In the genomic region with DNA sequence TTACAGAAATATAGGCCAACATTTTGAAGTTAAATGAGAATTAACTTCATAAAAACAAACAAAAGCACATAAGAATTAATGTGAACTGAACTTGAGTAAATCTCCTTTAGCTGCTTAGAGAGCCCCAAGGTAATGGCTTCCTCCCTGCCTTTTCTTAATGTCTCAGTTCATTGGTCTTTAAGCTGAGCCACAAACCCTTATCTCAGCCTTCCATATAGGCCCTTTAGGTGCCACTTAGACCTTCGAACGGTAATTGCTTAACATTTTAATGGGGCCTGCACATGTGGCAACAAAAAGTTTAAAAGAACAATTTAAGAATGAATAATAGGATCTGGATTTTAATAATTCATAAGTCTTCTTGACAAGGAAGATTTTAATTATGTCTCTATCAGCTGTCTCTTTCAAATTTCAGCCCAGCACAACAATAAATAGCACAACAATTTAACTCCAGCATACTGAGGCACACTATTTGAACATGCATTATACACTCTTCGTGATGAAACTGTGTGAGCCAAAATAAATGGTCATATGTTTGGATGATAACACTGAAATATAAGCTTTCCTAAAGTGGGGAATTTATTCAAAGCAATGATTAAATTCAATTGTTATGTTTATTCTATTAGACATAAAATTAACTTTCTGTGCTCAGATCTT, we compare ENCODE assay signal across 19 mouse cellular contexts.
A peak's percentile ranks its signal among the peaks of the same experiment; 100 is the strongest.
DNase-seq lines count a peak whose midpoint lies in the region; ATAC-seq lines count a peak whose summit lies in the region.
"Had no signal": no experiment of that assay in that cellular context is flagged by ENCODE, and none has a peak within 500 bp of the region (broad histone marks: within the 10 kb centered on the region; RNA-seq: fewer than 3 reads in every experiment).

No protein-coding gene starts in this region.

- no peak for DNase-seq in midbrain, embryonic 10.5 days (ENCODE audit: low spot score)
- no peak for DNase-seq in spleen, postnatal 36 days (ENCODE audit: low spot score in 2 of 2)
- DNase-seq: adrenal gland, adult 2 months; adrenal gland, postnatal 10 days; adrenal gland, postnatal 25 days; cerebellum, adult 11-12 months; cerebellum, adult 2 months; cerebellum, adult 9-10 months; cerebellum, postnatal 10 days; cerebellum, postnatal 25 days had no signal

- H3K27ac ChIP-seq in midbrain, embryonic 12.5 days (replicated peaks) = no peak overlapping the region
- no peak overlapping the region for H3K27ac ChIP-seq in midbrain, embryonic 10.5 days (replicated peaks)
- H3K27ac ChIP-seq in midbrain, embryonic 13.5 days = no peak overlapping the region
- no peak overlapping the region for H3K27ac ChIP-seq in midbrain, embryonic 15.5 days
- H3K27ac ChIP-seq in kidney, embryonic 15.5 days = no peak overlapping the region
- H3K27ac ChIP-seq in forebrain, embryonic 15.5 days (replicated peaks) = no peak overlapping the region
- H3K27ac ChIP-seq: embryonic facial prominence, embryonic 10.5 days; embryonic facial prominence, embryonic 12.5 days; forebrain, embryonic 13.5 days had no signal

- H3K4me1 ChIP-seq in midbrain, embryonic 12.5 days = no peaks in the 10 kb centered on the region
- H3K4me1 ChIP-seq in midbrain, embryonic 10.5 days = no peaks in the 10 kb centered on the region
- no peaks in the 10 kb centered on the region for H3K4me1 ChIP-seq in midbrain, embryonic 13.5 days (replicated peaks)
- no peaks in the 10 kb centered on the region for H3K4me1 ChIP-seq in midbrain, embryonic 15.5 days
- no peaks in the 10 kb centered on the region for H3K4me1 ChIP-seq in kidney, embryonic 15.5 days
- no peaks in the 10 kb centered on the region for H3K4me1 ChIP-seq in forebrain, embryonic 15.5 days
- H3K4me1 ChIP-seq: embryonic facial prominence, embryonic 10.5 days; embryonic facial prominence, embryonic 12.5 days; forebrain, embryonic 13.5 days had no signal

- H3K4me2 ChIP-seq in midbrain, embryonic 12.5 days (replicated peaks) = no peak overlapping the region
- no peak overlapping the region for H3K4me2 ChIP-seq in midbrain, embryonic 13.5 days (replicated peaks)
- no peak overlapping the region for H3K4me2 ChIP-seq in midbrain, embryonic 15.5 days
- no peak overlapping the region for H3K4me2 ChIP-seq in kidney, embryonic 15.5 days
- no peak overlapping the region for H3K4me2 ChIP-seq in forebrain, embryonic 15.5 days (replicated peaks)
- H3K4me2 ChIP-seq: embryonic facial prominence, embryonic 12.5 days; forebrain, embryonic 13.5 days had no signal

- no peak overlapping the region for H3K4me3 ChIP-seq in midbrain, embryonic 12.5 days
- H3K4me3 ChIP-seq in midbrain, embryonic 10.5 days = no peak overlapping the region
- no peak overlapping the region for H3K4me3 ChIP-seq in midbrain, embryonic 13.5 days (replicated peaks)
- no peak overlapping the region for H3K4me3 ChIP-seq in midbrain, embryonic 15.5 days
- no peak overlapping the region for H3K4me3 ChIP-seq in kidney, embryonic 15.5 days (replicated peaks)
- H3K4me3 ChIP-seq in forebrain, embryonic 15.5 days = no peak overlapping the region
- H3K4me3 ChIP-seq: embryonic facial prominence, embryonic 10.5 days; embryonic facial prominence, embryonic 12.5 days; forebrain, embryonic 13.5 days had no signal

- H3K36me3 ChIP-seq in midbrain, embryonic 12.5 days = no peaks in the 10 kb centered on the region
- H3K36me3 ChIP-seq in midbrain, embryonic 10.5 days = no peaks in the 10 kb centered on the region
- H3K36me3 ChIP-seq in midbrain, embryonic 13.5 days = no peaks in the 10 kb centered on the region
- H3K36me3 ChIP-seq in midbrain, embryonic 15.5 days (replicated peaks) = no peaks in the 10 kb centered on the region
- H3K36me3 ChIP-seq in kidney, embryonic 15.5 days = no peaks in the 10 kb centered on the region
- no peaks in the 10 kb centered on the region for H3K36me3 ChIP-seq in forebrain, embryonic 15.5 days
- H3K36me3 ChIP-seq: embryonic facial prominence, embryonic 10.5 days; embryonic facial prominence, embryonic 12.5 days had no signal

- no peaks in the 10 kb centered on the region for H3K9me3 ChIP-seq in midbrain, embryonic 12.5 days
- H3K9me3 ChIP-seq in midbrain, embryonic 10.5 days (replicated peaks) = no peaks in the 10 kb centered on the region
- no peaks in the 10 kb centered on the region; the same call in 1 of the 2 replicates for H3K9me3 ChIP-seq in midbrain, embryonic 13.5 days
- H3K9me3 ChIP-seq in midbrain, embryonic 15.5 days = no peaks in the 10 kb centered on the region
- no peaks in the 10 kb centered on the region for H3K9me3 ChIP-seq in kidney, embryonic 15.5 days (replicated peaks)
- no peaks in the 10 kb centered on the region for H3K9me3 ChIP-seq in forebrain, embryonic 15.5 days
- H3K9me3 ChIP-seq: embryonic facial prominence, embryonic 10.5 days; embryonic facial prominence, embryonic 12.5 days; forebrain, embryonic 13.5 days had no signal

- ATAC-seq in midbrain, embryonic 12.5 days (ENCODE audit: low FRiP score, low read depth) = peak; percentile 69; the same call in 1 of the 2 replicates
- ATAC-seq in midbrain, embryonic 13.5 days = peak; percentile 74; the same call in 1 of the 2 replicates
- ATAC-seq in midbrain, embryonic 15.5 days (replicated peaks) = peak; percentile 90
- ATAC-seq in kidney, embryonic 15.5 days (replicated peaks; ENCODE audit: low FRiP score) = no peak
- no peak for ATAC-seq in forebrain, embryonic 15.5 days (replicated peaks)
- ATAC-seq: forebrain, embryonic 13.5 days; forebrain, embryonic 16.5 days had no signal

- 60% methylated on average over 3 of the region's 3 CpGs for WGBS in midbrain, embryonic 12.5 days
- 74% methylated on average over 3 of the region's 3 CpGs for WGBS in midbrain, embryonic 10.5 days
- WGBS in midbrain, embryonic 13.5 days = 52% methylated on average over 3 of the region's 3 CpGs
- 50% methylated on average over 3 of the region's 3 CpGs for WGBS in midbrain, embryonic 15.5 days
- WGBS in kidney, embryonic 15.5 days = 79% methylated on average over 3 of the region's 3 CpGs
- 59% methylated on average over 3 of the region's 3 CpGs for WGBS in forebrain, embryonic 15.5 days

- no peaks in the 10 kb centered on the region for H3K27me3 ChIP-seq in midbrain, embryonic 12.5 days
- H3K27me3 ChIP-seq in midbrain, embryonic 10.5 days (ENCODE audit: low read depth, poor library complexity, severe bottlenecking) = no peaks in the 10 kb centered on the region
- no peaks in the 10 kb centered on the region for H3K27me3 ChIP-seq in midbrain, embryonic 13.5 days
- H3K27me3 ChIP-seq in midbrain, embryonic 15.5 days (replicated peaks) = no peaks in the 10 kb centered on the region
- H3K27me3 ChIP-seq in kidney, embryonic 15.5 days = no peaks in the 10 kb centered on the region
- no peaks in the 10 kb centered on the region for H3K27me3 ChIP-seq in forebrain, embryonic 15.5 days
- H3K27me3 ChIP-seq: embryonic facial prominence, embryonic 12.5 days; forebrain, embryonic 13.5 days had no signal

- H3K9ac ChIP-seq in midbrain, embryonic 12.5 days (replicated peaks) = no peak overlapping the region
- H3K9ac ChIP-seq in midbrain, embryonic 13.5 days (replicated peaks) = no peak overlapping the region
- H3K9ac ChIP-seq in midbrain, embryonic 15.5 days = no peak overlapping the region
- H3K9ac ChIP-seq in kidney, embryonic 15.5 days = no peak overlapping the region
- no peak overlapping the region for H3K9ac ChIP-seq in forebrain, embryonic 15.5 days (replicated peaks)
- H3K9ac ChIP-seq: embryonic facial prominence, embryonic 12.5 days; forebrain, embryonic 13.5 days had no signal

Comparison
In these comparisons a context has a peak if more than half of its experiments do, and no peak if none do; other contexts are left out.
1. ATAC-seq: peak in midbrain, embryonic 12.5 days (single experiment), midbrain, embryonic 13.5 days (single experiment) and midbrain, embryonic 15.5 days (single experiment); none in kidney, embryonic 15.5 days (single experiment) and forebrain, embryonic 15.5 days (single experiment).